Mouse (Mus musculus) embryo, embryonic 10.5 days (tissue): ENCODE data around the gene Ankrd60.

Experiments
- DNase-seq: peaks from one replicate; pipeline ENCODE4 v3.0.0-alpha.2; 2015; ENCODE audit warnings: low spot score

The Ankrd60 gene

DNA sequence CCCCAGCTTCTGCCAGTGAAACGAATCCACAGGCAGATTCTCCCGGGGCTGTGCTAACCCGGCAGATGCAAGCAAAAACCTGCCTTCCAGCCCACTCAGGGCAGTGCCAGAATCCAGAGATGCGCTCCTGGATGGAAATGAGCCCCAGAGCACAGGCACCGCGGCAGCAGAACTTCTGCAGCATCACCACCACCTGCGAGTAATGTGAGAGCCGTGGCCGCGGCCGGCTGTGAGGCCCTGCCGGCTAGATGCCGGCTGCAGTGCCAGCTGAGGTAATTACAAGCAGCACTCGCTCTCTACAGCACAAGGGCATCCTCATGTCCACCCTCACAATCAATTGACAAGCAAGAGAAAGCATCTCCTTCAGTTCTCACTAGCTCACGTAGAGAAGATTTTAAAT is 6.2 kb upstream of the Ankrd60 start:
- no peak for DNase-seq

DNA sequence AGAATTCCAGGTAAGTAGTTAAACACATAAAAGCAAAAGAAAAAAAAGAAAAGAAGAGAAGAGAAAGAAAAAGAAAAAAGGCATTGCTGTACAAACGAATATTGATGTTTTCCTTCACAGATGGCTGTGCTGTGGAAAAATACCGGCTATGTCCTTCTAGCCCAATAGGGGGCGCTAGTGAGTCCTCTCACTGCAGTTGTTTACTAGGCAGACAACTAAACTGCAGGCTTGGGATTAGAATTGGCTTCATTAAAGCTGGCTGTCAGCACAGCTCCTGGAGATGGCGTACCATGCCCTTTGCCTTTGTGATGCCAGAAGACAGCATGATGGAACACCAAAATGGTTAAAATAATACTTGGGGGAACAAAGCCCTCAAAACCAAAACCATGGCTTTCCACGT is 5.3 kb upstream of the Ankrd60 start:
- DNase-seq = peak; percentile 67

DNA sequence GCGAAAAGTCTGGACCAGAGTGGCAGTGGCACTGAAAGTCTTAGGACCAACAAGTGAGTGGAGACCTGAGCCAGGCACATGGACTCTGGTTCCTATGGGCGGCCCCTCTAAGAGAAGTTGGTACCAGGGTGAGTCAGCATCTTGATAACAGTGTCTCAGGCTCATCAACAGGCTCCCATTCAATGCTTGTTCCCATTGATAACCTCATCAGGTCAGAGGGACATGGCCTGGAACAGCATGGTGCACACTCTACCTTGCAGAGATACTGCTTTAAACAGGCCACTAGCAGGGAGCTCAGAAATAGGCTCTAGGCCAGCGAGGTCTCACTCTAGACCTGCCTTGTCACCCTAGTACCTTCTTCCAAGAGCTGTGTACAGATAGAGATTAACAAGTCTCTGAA is 4.7 kb upstream of the Ankrd60 start:
- no peak for DNase-seq

DNA sequence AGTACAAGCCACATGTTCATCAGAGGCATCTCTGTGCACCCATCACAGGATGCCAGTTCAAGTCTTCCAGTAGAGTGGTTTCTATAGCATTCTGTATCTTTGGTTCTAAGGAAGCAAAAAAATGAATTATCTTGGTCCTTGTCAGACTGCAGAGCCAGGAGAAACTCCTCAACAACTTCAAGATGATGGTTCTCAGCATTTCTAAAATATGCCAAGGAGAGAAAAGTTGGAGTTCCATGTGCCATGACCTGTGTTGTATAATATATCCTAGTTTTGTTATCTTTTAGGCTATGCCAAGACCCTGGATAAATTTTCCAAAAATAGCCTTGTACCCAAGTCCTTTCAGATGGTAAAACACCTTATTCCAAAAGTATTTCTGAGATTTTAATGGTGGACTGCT is 2.9 kb upstream of the Ankrd60 start:
- DNase-seq = peak; percentile 48

DNA sequence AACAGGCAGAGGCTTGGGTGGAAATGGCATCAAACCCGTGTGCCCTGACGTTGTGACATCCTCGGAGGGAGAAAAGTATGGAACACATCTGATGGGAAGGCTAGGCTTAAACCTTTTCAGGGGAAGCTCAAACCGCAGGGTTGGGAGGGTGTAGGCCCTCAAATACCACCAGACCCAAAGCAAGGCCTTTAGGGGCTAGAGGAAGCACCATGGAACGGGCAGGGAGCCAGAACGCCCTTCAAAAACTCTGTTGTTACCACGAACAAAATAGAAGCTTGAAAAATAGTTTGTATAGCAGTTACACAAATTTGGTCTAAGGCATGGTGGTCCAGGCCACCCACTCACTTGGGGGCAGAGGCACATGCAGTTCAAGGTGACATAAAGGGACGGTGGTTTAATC is 430 bp upstream of the Ankrd60 start:
- no peak for DNase-seq

DNA sequence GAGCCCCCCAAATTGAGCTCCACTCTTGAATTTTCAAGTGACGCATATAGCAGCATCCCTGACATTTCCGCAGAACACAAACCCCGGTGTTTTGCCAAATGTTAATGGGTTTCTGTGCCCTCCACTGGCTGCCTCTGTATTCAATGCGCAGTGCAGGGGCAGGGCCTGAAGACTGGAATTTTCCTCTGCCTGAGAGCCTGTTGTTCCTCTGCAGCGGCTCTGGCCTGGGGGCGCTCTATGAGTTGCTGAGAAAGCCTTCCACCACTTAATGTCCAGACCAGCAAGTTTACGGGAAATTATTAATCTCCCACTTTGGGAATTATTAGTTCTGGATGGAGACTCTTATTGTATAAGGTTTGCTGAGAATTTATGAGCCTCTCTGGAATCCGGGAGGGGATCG is 14.0 kb downstream of the Ankrd60 start:
- peak; percentile 28 for DNase-seq

DNA sequence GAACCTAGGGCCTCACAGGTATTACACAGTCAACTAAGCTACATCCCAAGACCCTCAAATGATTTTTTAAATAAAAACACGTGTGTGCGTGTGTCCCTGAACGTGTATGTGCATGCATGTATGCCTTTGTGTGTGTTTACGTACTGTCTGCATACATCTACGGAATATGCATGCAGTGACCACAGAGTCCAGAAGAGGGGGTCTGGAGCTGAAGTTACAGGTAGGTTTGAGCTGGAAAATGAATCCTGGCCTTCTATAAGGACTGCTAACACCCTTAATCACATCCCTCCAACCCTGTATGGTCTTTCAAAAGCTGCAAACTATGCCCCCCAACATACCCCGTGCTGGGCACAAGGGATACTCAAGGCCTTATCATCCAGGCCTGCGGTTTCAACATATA is 14.8 kb downstream of the Ankrd60 start:
- peak; percentile 43 for DNase-seq

DNA sequence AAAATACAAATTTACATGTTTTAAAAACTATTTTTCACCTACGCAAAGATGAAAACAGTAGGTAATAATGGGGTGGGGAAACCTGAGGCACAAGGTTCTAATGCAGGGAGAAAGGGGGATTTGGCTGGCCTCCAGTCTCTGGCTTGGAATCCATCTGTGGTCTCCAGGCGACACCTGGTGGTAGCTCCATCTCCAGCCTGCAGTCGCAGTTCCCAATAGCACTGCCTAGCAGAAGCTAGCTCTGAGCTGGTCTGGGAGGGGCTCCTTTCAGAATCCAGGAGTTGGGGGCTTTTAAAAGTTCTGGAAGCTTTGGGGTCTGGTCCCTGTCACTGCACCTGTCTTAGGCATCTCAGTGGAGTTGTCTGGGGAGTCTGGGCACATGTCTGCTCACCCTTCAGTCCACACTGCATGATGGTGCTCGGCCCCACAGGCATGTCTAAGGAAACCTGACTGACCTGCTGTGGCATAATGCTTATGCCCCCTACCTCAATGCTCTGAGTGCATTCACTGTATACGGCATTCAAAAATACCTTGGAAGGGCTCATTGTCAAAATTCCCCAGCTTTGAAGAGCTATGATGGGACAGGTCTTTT is 16.2 kb downstream of the Ankrd60 start:
- DNase-seq = peak; percentile 75

DNA sequence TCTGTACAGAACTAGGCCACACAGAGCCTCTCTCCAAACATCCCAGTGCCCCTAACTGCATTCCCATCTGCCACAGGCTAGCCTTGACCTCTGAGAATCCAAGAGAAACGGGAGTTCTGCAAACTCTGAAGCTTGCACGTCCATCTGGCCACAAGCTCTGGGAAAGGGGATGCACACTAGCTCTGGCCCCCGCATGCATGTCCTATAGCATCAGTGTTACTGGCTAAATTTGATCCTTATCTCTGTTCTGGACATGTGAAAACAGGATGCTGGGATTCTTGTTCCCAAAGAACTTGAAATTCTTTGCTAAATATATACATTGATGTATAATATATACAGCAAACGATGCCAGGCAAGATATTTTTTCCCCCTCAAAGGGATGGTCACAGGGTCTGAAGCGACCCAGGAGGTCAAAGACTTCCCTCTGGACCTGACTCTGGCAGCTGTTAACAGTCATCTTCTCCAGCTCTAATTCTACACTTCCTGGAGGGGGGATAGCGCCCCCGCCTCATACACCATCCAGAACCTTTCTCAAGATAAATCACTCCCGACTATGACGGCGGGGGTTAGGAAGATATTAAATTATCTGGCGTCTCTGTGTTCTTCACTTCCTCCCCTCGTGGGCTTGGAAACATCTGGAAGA is 19.3 kb downstream of the Ankrd60 start:
- DNase-seq = no peak

DNA sequence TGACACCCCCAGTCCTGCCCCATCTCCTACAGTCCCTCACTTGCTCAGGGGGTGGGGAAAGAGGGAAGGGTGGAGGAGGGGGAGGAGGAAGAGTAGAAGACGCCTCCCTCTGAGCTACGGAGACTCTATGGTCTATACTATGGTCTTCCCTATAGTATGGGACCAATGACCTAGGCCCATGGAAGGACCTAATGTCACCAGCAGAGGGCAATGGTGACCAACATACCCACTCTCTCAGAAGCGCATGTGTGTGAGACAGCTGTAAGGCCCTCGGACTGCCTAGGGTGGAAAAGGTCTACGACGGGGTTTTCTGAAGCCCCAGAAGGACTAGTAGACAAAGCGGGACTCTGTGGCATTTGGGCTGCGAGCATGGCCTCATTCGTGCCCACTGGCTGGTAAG is 24.3 kb downstream of the Ankrd60 start:
- DNase-seq = peak; percentile 81

DNA sequence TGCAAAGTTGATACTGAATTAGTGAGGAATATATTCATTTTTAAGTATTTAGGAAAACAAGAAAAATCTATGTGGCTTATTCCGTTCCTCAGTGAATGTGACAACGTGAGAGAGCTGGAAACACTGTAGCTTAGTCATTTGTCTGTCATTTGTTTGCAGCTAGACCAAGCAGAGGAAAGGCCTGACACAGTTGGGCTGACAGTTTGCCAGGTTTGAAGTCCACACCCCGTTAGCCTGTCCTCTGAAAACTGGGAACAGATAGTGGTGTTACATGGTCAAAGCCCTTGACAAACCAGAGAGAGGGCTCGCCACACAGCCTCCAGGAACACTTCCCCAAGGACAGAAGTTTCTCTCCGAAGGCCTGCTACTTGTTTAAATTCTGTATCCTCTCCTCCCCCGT is 27.5 kb downstream of the Ankrd60 start:
- DNase-seq = no peak

DNA sequence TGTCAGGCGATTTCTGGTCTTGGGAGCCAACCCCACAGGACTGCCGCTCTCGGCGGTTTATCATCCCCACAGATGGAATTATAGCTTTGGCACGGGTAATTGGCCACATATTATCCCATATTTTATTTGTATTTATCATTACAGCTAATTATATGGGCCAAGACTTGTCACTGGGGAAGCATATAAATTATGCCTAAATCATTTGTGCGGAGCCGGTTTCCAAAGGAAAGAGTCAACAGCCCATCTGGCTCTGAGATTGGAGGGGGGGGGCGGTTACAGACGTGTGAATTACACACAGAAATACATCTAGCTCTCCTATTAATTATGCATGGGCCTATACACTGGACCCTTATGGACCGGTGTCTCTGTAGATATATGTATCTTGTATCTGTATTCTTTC is 28.9 kb downstream of the Ankrd60 start:
- DNase-seq = no peak

DNA sequence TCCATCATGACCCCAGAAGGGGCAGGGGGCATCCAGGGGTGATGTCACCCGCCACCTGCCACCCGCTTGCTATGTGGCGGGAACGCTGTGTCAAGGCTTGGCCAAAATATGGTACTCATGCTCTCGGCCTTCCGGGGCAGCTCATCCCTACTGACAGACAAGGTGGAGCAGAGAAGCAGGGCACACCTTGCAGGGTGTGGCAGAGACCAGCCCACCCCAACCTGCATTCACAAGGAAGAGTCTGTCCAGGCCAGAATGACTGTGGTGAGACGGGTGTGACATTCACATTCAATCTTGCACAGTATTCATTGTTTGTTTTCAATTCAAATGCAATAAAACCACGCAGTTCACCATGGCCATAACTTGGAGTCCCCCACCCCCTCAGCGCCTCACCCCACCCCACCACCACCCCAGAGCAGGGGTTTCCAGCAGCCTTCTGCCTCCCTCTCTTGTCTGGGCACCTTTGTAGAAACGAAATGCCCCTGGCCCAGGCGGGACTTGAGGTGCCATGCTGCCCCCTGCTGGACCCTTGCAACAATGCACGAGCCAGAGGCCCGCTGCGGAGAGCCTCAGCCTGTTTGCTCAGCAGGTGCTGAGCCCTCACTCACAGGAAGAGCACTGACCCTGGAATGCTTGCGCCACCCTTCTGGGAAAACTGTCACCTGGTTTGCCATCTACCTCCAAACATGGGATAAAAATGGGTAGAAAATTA is 32.0 kb downstream of the Ankrd60 start:
- peak; percentile 91 for DNase-seq

DNA sequence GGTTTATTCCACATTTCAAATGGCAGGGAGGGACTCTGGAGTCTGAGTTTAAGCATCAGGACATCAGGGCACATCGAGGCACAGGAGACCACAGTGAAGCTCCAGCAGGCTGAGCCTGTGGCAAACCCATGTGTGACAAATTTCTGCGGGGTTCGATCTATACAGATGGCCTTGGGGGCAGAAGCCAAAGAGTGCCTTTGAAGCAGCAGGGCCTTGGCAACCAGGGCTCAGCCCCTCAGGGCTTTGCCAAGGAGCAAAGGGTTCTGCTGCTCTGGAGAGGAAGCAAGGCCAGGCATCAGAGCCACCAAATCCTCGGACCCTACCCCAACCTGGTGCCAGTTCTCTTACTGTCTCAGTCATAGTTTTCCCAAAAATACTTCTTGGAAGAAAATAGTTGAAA is 35.4 kb downstream of the Ankrd60 start:
- no peak for DNase-seq

DNA sequence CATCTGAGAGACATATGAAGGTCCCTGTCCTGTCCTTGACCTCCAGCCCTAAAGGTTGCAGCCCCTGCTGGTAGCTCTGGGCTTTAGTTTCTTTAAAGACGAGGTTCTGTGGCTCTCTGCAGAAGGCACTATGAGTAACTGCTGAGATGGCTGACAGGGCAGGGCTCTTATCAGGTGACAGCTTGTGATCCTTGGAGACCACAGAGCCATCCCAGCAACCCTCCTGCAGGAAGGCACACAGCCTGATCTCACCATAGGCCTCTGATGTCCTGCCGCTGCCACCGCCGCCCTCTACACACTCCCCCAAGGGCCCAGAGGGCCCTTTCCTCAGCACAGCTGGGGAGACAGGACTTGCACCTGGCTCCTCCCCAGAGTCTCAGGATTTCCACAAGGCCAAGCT is 36.4 kb downstream of the Ankrd60 start:
- DNase-seq = no peak

DNA sequence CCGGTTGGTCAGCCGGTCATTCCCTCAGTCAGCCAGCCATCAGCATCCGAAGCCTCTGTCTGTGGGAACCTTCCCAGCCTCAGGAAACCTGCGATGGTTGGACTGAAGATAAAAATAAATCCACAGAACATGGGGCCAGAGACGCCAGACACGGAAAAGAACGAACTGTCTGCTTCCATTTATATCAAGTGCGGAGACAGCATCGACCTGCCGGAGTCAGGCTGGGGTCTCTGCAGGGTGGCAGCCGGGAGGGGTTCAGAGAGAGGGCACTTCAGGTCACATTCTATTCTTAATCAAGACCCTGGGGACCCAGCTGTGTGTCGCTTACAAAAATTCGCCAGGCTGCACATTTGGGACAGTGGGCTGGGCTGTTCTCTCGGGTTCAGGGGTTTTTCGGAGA is 38.4 kb downstream of the Ankrd60 start:
- DNase-seq = no peak

DNA sequence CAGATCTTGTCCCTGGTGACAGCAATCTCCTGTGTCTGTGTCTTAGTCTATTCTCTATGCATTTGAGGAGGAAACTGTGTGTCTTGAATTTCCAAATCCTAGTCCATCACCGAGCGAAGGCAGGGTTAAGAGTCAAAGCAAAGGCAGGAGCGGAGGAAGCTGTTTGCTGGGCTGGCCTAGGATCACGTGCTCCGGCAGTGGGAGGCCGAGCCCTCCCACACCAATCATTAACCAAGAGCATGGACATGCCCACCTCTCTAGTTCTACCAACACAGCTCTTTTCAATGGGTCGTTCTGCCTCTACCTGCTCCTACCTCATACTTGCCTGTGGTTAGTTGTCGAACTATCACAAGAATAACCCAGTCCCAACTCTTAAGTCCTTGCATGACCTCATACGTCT is 42.3 kb downstream of the Ankrd60 start:
- DNase-seq = no peak

DNA sequence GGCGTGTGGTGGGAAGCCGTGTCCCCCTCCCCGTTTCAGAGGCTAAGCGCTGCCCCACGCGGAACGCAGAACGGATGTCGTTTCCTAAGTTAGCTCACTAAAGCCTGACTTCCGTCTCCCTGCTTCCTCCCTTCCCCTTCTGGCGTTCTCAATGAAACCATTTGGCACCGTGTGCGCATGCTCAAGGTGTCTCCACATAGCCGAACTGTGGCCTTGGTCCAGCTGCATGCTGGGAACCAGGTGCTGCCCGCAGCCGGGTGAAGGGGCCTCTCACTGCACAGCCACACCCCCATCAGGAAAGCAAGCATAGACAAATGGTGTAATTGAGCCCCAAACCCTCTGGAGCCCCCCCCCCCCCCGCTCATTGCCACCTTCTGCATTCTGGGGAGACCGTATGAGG is 42.8 kb downstream of the Ankrd60 start:
- DNase-seq = no peak

DNA sequence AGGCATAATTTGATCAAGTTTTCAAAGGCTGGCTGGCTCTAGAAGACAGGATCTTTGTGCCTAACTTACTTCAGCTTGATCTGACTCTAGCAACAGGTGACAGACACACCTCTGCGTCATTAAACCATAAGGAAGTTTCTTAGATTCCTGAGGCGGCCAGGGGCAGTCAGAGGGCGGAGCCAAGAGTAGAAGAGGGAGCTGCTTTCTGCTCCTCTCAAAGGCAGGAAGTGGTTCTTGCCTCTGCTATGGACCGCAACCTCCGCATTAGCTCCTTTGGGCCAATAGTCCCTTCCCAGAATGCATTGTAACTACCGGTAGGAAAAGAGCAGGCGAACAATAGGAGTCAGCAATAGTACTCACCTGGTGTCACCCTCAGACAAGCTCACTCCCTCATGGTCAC is 43.6 kb downstream of the Ankrd60 start:
- DNase-seq = no peak

DNA sequence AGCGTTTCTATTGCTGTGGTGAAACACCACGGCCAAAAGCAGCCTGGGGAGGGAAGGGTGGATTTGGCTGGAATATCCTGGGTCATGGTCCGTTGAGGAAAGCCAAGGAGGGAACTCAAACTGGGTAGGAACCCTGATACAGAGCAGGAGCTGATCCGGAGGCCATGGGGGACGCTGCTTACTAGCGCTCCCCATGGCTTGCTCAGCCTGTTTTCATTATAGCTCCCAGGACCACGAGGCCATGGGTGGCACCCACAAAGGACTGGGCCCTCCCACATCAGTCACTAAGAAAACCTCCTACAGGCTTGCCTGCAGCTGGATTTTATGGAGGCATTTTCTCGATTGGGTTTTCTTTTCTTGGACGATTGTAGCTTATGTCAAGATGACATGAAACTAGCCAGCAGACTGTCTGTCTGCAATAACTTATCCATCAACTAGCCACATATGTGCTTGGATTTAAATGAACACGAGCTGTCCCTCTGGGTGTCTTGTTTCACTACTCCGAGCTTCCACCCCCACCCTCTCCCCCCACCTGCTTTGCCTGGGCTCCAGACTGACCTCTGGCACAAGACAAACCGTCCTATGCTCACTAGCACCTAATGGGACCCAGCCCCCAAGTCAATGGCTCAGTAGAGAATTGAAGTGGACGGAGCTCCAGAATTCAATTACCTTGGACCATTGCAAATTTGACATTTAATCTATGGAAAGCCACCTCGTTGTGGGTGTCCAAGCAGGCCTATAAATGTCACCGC is 45.3 kb downstream of the Ankrd60 start:
- DNase-seq = peak; percentile 17

DNA sequence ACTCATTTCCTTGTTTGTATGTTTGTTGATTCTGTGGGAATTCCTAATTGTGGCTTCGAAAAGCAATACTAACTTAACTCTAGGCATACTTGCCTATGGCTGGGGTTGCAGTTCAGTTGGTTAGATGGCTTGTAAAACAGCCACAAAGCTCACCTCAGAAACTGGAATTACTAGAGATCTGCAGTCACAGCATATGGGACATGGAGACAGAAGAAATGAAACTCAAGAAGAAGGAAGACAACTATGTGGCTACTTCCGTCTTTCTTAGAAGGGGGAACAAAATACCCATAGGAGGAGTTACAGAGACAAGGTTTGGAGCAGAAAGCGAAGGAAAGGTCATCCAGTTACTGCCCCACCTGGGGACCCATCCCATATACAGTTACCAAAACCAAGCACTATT is 49.7 kb downstream of the Ankrd60 start:
- no peak for DNase-seq

DNA sequence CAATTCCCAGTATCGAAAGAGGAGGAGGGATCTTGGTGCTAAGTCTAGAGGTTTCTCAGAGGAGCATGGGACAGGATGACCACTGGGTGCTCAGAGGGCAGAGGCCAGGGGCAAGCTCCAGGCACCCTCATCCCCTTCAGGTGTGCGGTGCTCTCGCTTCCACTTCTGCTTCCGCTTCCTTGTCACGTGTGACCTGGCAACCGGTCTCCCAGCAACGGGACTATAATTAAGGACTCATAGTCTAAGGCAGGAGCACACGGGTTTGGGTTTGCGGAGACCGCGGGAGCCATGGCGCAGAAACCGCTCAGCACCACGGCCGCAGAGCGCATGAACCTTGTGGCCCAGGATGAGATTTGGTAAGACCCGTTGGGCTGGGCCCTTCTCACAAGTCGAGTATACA is 55.8 kb downstream of the Ankrd60 start, which contains the start of gene 1700021F07Rik:
TSS of gene 1700021F07Rik (plus strand) at position 211 of the 400 bp plus-strand sequence.
- DNase-seq = no peak
